Mouse (Mus musculus) forebrain, postnatal 0 days (tissue): ENCODE measurements around the gene Hrh1. TPM values are rescaled to one million over a fixed set of nuclear protein-coding genes. Genes with fewer than 3 reads are reported as not detected.
A peak's percentile ranks its signal among the peaks of the same experiment; 100 is the strongest.

Source experiments
- ATAC-seq: fragments of 200-750 bp; cut with Nextera tagmentation; 2 replicates; pipeline ENCODE4 v1.8.0; 2017; ENCODE audit warnings: mild to moderate bottlenecking, moderate library complexity
- DNase-seq: peaks from one replicate; pipeline ENCODE4 v3.0.0-alpha.2; 2015
- H3K27ac ChIP-seq: fragments of 300-500 bp; sonication (generic); 2 replicates; pipeline ENCODE4 v1.5.1; 2014; ENCODE audit warnings: low read depth, mild to moderate bottlenecking, antibody characterized with exemption, low read length, moderate library complexity, mixed read lengths
- H3K27me3 ChIP-seq: fragments of 300-500 bp; sonication (generic); 2 replicates; pipeline ENCODE4 v1.6.1; 2014; ENCODE audit warnings: mild to moderate bottlenecking, low read length, mixed read lengths; ENCODE audit not compliant: insufficient read depth
- H3K36me3 ChIP-seq: fragments of 300-500 bp; sonication (generic); 2 replicates; pipeline ENCODE4 v1.6.1; 2014; ENCODE audit warnings: mild to moderate bottlenecking, moderate library complexity; ENCODE audit not compliant: insufficient read depth
- H3K4me1 ChIP-seq: fragments of 300-500 bp; sonication (generic); 2 replicates; pipeline ENCODE4 v1.6.1; 2014; ENCODE audit warnings: antibody characterized with exemption; ENCODE audit not compliant: insufficient read depth
- H3K4me2 ChIP-seq: fragments of 300-500 bp; sonication (generic); 2 replicates; pipeline ENCODE4 v1.6.1; 2014; ENCODE audit warnings: low read depth, mild to moderate bottlenecking, moderate library complexity
- H3K4me3 ChIP-seq: fragments of 300-500 bp; sonication (generic); 2 replicates; pipeline ENCODE4 v1.5.1; 2014; ENCODE audit warnings: low read depth, low read length, mixed read lengths
- H3K9ac ChIP-seq: fragments of 300-500 bp; sonication (generic); 2 replicates; pipeline ENCODE4 v1.6.1; 2014; ENCODE audit warnings: mild to moderate bottlenecking
- H3K9me3 ChIP-seq: fragments of 300-500 bp; sonication (generic); 2 replicates; pipeline ENCODE4 v1.6.1; 2016; ENCODE audit warnings: low read length
- CTCF ChIP-seq: sonication (generic); IDR thresholded peaks from 2 replicates; pipeline ENCODE4 v1.5.1; 2016; ENCODE audit warnings: antibody characterized with exemption, control low read depth, low read depth
- WGBS: fragments of 180-500 bp; shearing (Covaris S2); extraction: QIAGEN DNeasy Blood & Tissue Kit; methylation state at CpG from one replicate; pipeline ENCODE4 v1.1.7; 2014; 5-methylcytosine and 5-hydroxymethylcytosine counted together
- polyA plus RNA-seq: library from polyadenylated mRNA; unstranded; fragments of >200 nt; fragmentation: Nextera tagmentation; extraction: Ambion mirVana; gene quantifications from 2 replicates; pipeline ENCODE4 v1.2.1, GENCODE M21; 2015
- total RNA-seq: library from RNA; depleted of rRNA; stranded (reverse); fragments of >200 nt; gene quantifications from 2 replicates; pipeline ENCODE4 v1.2.3, GENCODE M21; 2014

Hrh1 gene
- total and polyA plus RNA-seq, 2 experiments from 2014 or later, result 2.6 to 3.6 TPM

- Histone ChIP-seq H3K9ac (no peak overlapping the region), H3K4me3 (no peak overlapping the region), H3K27me3 (no peaks in the 10 kb centered on the region), H3K4me2 (no peak overlapping the region), H3K9me3 (no peaks in the 10 kb centered on the region), H3K27ac (no peak overlapping the region), H3K4me1 (no peaks in the 10 kb centered on the region), H3K36me3 (no peaks in the 10 kb centered on the region)
- DNase-seq, result no peak
- WGBS, result 63% methylated on average over 7 of the region's 7 CpGs
- ATAC-seq, result peak; percentile 27; the same call in 1 of the 2 replicates
- no peak for TF ChIP-seq CTCF
Observed at GRCm38 (mm10) chr6:114404774-114405468, 7.2 kb downstream of the Hrh1 start.

- WGBS, result 52% methylated on average over 1 of the region's 1 CpGs
- Histone ChIP-seq H3K4me2 (no peak overlapping the region), H3K9me3 (no peaks in the 10 kb centered on the region), H3K27me3 (no peaks in the 10 kb centered on the region), H3K4me3 (no peak overlapping the region), H3K36me3 (no peaks in the 10 kb centered on the region), H3K4me1 (no peaks in the 10 kb centered on the region), H3K27ac (no peak overlapping the region), H3K9ac (no peak overlapping the region)
- ATAC-seq (no peak), DNase-seq (no peak)
- TF ChIP-seq CTCF, result peak; percentile 55
Observed at GRCm38 (mm10) chr6:114406634-114407033, 8.9 kb downstream of the Hrh1 start.

- Histone ChIP-seq H3K4me1 (no peaks in the 10 kb centered on the region), H3K9me3 (no peaks in the 10 kb centered on the region), H3K27me3 (no peaks in the 10 kb centered on the region), H3K4me3 (no peak overlapping the region), H3K4me2 (no peak overlapping the region), H3K9ac (no peak overlapping the region), H3K27ac (no peak overlapping the region), H3K36me3 (no peaks in the 10 kb centered on the region)
- no peak for ATAC-seq
- no peak for TF ChIP-seq CTCF
- no peak for DNase-seq
- WGBS, result 81% methylated on average over 7 of the region's 7 CpGs
Observed at GRCm38 (mm10) chr6:114407049-114407448, 9.3 kb downstream of the Hrh1 start.

GRCm38 (mm10) chr6:114408278-114408677 is 10.5 kb downstream of the Hrh1 start:
- H3K27me3 ChIP-seq, result no peaks in the 10 kb centered on the region
- no peak overlapping the region for H3K4me3 ChIP-seq
- 41% methylated on average over 17 of the region's 17 CpGs for WGBS
- DNase-seq, result no peak
- no peak overlapping the region for H3K27ac ChIP-seq
- H3K4me2 ChIP-seq, result no peak overlapping the region
- TF ChIP-seq CTCF, result peak; percentile 49
- peak; percentile 29; the same call in 1 of the 2 replicates for ATAC-seq
- no peaks in the 10 kb centered on the region for H3K36me3 ChIP-seq
- no peak overlapping the region for H3K9ac ChIP-seq
- H3K4me1 ChIP-seq, result no peaks in the 10 kb centered on the region
- no peaks in the 10 kb centered on the region for H3K9me3 ChIP-seq

- no peaks in the 10 kb centered on the region for H3K36me3 ChIP-seq
- no peak overlapping the region for H3K4me2 ChIP-seq
- no peak overlapping the region for H3K27ac ChIP-seq
- H3K9me3 ChIP-seq, result no peaks in the 10 kb centered on the region
- TF ChIP-seq CTCF, result no peak
- DNase-seq (no peak), ATAC-seq (no peak)
- no peak overlapping the region for H3K9ac ChIP-seq
- no peak overlapping the region for H3K4me3 ChIP-seq
- 54% methylated on average over 8 of the region's 8 CpGs for WGBS
- no peaks in the 10 kb centered on the region for H3K4me1 ChIP-seq
- no peaks in the 10 kb centered on the region for H3K27me3 ChIP-seq
Observed at GRCm38 (mm10) chr6:114411913-114412312, 14.2 kb downstream of the Hrh1 start.

- no peaks in the 10 kb centered on the region for H3K9me3 ChIP-seq
- no peak overlapping the region for H3K9ac ChIP-seq
- no peak overlapping the region for H3K4me2 ChIP-seq
- no peaks in the 10 kb centered on the region for H3K4me1 ChIP-seq
- ATAC-seq, result peak; percentile 90
- no peak overlapping the region for H3K27ac ChIP-seq
- 30% methylated on average over 8 of the region's 8 CpGs for WGBS
- no peak for TF ChIP-seq CTCF
- no peak for DNase-seq
- no peak overlapping the region for H3K4me3 ChIP-seq
- H3K27me3 ChIP-seq, result no peaks in the 10 kb centered on the region
- H3K36me3 ChIP-seq, result no peaks in the 10 kb centered on the region
Observed at GRCm38 (mm10) chr6:114414510-114414909, 16.8 kb downstream of the Hrh1 start.

- no peak for TF ChIP-seq CTCF
- Histone ChIP-seq H3K9ac (no peak overlapping the region), H3K9me3 (no peaks in the 10 kb centered on the region), H3K4me3 (no peak overlapping the region), H3K27ac (no peak overlapping the region), H3K36me3 (no peaks in the 10 kb centered on the region), H3K27me3 (no peaks in the 10 kb centered on the region), H3K4me2 (no peak overlapping the region), H3K4me1 (no peaks in the 10 kb centered on the region)
- DNase-seq (no peak), ATAC-seq (no peak)
- 80% methylated on average over 2 of the region's 2 CpGs for WGBS
Observed at GRCm38 (mm10) chr6:114418037-114418436, 20.3 kb downstream of the Hrh1 start.
